Mouse (Mus musculus): Measurements from ENCODE around the gene Luzp2. TPM values are rescaled to one million over a fixed set of nuclear protein-coding genes. Genes with fewer than 3 reads are reported as not detected.

Gene Luzp2
- polyA plus RNA-seq, 1 experiment from 2014 or later: 3.0 TPM

DNA sequence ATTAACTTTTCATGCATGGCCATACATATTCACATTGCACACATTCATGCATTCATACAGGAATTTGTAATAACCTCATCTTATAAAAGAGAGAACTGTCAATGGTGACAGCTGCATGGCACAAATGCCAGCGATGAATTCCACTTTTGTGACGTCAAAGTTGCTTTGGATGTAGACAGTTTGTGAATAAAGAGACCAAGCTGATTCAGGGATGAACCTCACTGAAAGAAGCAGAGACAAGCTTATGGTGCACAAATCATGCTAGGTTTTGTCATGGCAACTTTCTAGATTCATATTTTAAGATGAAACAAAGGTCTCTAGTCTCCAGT lies 11.4 kb downstream of the Luzp2 start:
- Histone ChIP-seq H3K27ac (ENCODE audit: low read length) (no peak overlapping the region), H3K27me3 (ENCODE audit: control insufficient read depth, insufficient read depth, low read length) (no peaks in the 10 kb centered on the region), H3K36me3 (ENCODE audit: control insufficient read depth, insufficient read depth, low read length) (no peaks in the 10 kb centered on the region), H3K4me3 (ENCODE audit: low read depth, low read length) (no peak overlapping the region), H3K4me2 (replicated peaks; ENCODE audit: low read depth, low read length) (no peak overlapping the region), H3K9ac (replicated peaks; ENCODE audit: low read depth, low read length) (no peak overlapping the region), H3K9me3 (ENCODE audit: control insufficient read depth, low read depth, low read length) (no peaks in the 10 kb centered on the region), H3K4me1 (ENCODE audit: control insufficient read depth, insufficient read depth, low read length) (no peaks in the 10 kb centered on the region)
- ATAC-seq (ENCODE audit: insufficient number of reproducible peaks, insufficient read depth, low FRiP score, low read depth): no peak
- WGBS: 84% methylated on average over 2 of the region's 2 CpGs

GRCm38 (mm10) chr7:54852860-54853259 lies 17.6 kb downstream of the Luzp2 start:
- no peaks in the 10 kb centered on the region for H3K27me3 ChIP-seq (ENCODE audit: control insufficient read depth, insufficient read depth, low read length)
- WGBS: 29% methylated on average over 1 of the region's 1 CpGs

DNA sequence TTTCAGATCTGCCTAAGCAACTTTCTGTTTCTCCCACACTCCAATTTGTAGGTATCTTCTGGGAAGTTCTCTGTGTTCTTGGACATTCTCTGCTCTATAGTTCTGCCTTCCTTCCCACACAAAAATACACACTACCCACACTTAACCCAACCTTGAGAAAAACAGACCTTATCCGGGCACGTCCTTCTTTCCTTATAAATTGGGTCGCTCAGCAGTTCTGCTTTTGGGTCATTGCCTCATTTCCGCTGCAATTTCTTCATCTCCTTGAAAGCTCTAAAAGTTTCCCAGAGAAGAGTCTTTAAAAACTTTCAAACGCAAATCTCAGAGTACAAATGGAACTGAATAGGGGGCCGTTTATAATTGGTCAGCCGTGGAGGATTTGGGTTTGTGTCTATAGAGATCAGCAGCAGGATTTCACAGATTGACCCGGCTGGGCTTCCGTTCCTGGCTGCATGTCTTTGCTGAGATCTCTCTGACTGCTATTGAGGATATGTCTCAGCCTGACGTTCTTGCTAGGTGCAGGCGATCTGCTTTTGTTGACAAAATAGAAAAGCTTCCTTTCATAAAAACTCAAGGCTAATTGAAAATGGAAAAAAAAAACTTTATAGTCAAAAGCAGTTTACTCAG lies 26.0 kb downstream of the Luzp2 start:
- H3K9ac ChIP-seq (replicated peaks; ENCODE audit: low read depth, low read length): no peak overlapping the region
- H3K4me2 ChIP-seq (replicated peaks; ENCODE audit: low read depth, low read length): no peak overlapping the region
- H3K9me3 ChIP-seq (ENCODE audit: control insufficient read depth, low read depth, low read length): no peaks in the 10 kb centered on the region
- H3K4me1 ChIP-seq (ENCODE audit: control insufficient read depth, insufficient read depth, low read length): no peaks in the 10 kb centered on the region
- H3K36me3 ChIP-seq (ENCODE audit: control insufficient read depth, insufficient read depth, low read length): no peaks in the 10 kb centered on the region
- no peak overlapping the region for H3K4me3 ChIP-seq (ENCODE audit: low read depth, low read length)
- no peak overlapping the region for H3K27ac ChIP-seq (ENCODE audit: low read length)
- 79% methylated on average over 11 of the region's 11 CpGs for WGBS
- no peaks in the 10 kb centered on the region for H3K27me3 ChIP-seq (ENCODE audit: control insufficient read depth, insufficient read depth, low read length)
- no peak for ATAC-seq (ENCODE audit: insufficient number of reproducible peaks, insufficient read depth, low FRiP score, low read depth)

More at GRCm38 (mm10) chr7:54852860-54853259, 17.6 kb downstream of the Luzp2 start:
- H3K9ac ChIP-seq (replicated peaks; ENCODE audit: low read depth, low read length): no peak overlapping the region
- H3K27ac ChIP-seq (ENCODE audit: low read length): no peak overlapping the region
- no peak overlapping the region for H3K4me2 ChIP-seq (replicated peaks; ENCODE audit: low read depth, low read length)
- no peaks in the 10 kb centered on the region for H3K9me3 ChIP-seq (ENCODE audit: control insufficient read depth, low read depth, low read length)
- no peak overlapping the region for H3K4me3 ChIP-seq (ENCODE audit: low read depth, low read length)
- H3K36me3 ChIP-seq (ENCODE audit: control insufficient read depth, insufficient read depth, low read length): no peaks in the 10 kb centered on the region
- no peaks in the 10 kb centered on the region for H3K4me1 ChIP-seq (ENCODE audit: control insufficient read depth, insufficient read depth, low read length)
- no peak for ATAC-seq (ENCODE audit: insufficient number of reproducible peaks, insufficient read depth, low FRiP score, low read depth)

DNA sequence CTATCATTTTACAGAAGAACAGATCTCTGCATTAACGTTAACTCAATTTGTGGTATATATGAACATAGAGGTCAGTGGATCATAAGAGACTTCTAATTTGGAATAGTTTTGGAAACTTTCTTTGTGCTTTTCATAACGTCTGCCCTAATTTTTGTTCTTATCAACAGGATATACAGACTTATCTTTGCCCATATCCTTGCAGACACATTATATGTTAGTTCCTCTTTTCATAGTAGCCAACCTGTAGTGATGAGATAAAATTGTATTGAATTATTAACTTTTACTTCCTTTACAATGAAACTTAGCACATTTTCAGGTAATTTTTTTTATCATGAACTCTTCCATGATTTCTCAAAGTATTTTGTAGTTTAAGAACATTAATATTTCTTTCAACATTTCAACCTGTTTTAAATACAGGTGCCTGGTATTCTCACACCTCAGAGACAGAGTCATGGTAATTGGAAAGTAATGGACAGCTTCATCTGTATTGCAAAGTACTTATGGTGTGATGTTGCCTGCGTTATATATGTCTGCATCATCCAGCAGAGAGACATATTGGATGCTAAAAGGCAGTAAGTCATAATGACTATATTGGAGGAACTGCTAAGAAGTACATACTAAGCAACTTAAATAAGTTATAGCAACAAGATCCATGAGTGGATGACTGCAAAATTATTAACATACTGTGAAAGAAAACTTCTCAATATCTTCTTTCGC lies 43.8 kb downstream of the Luzp2 start:
- WGBS: 79% methylated on average over 4 of the region's 4 CpGs
- Histone ChIP-seq H3K4me1 (ENCODE audit: control insufficient read depth, insufficient read depth, low read length) (no peaks in the 10 kb centered on the region), H3K27ac (ENCODE audit: low read length) (no peak overlapping the region), H3K9me3 (ENCODE audit: control insufficient read depth, low read depth, low read length) (no peaks in the 10 kb centered on the region), H3K4me2 (replicated peaks; ENCODE audit: low read depth, low read length) (no peak overlapping the region), H3K36me3 (ENCODE audit: control insufficient read depth, insufficient read depth, low read length) (no peaks in the 10 kb centered on the region), H3K4me3 (ENCODE audit: low read depth, low read length) (no peak overlapping the region), H3K9ac (replicated peaks; ENCODE audit: low read depth, low read length) (no peak overlapping the region), H3K27me3 (ENCODE audit: control insufficient read depth, insufficient read depth, low read length) (no peaks in the 10 kb centered on the region)
- ATAC-seq (ENCODE audit: insufficient number of reproducible peaks, insufficient read depth, low FRiP score, low read depth): no peak

DNA sequence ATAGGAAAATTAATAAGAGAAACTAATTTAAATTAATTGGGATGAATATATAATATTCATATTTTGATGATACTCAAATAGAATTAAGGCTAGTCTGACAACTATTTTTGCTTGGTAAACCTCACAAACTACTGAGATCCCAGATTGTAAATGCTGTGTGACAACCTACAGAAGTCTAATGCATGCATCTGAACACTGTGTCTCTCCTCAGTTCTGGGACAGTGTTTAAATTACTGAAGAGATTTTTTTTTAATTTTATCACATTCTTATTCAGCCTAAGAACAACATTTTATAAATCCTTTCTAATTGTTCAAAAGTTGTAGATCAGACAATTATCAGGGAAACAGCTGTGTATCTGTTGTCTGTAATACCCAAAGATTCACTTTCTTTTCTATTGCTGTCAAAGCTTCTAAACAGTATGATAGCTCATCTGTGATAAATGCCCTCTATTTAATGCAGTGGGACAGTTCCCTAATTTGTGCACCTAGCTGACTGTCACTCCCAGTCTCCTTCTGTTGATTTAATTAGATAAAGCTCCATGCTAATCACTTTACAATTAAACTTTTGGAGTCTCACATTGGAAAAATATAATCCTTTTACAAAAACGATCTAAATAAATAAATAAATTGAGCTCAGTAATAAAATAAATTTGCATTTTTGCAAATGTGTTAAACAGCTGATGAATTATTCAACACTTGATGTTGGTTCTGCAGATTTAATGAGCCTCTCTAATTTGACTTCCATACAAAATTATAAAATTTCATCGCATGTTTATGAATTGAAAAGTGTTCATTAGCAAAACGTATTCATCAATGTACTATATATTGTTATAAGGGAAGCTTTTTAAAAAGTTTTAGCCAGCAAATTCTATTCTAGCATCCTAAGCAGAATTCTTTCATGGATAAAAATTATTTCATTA lies 58.7 kb downstream of the Luzp2 start:
- Histone ChIP-seq H3K4me2 (replicated peaks; ENCODE audit: low read depth, low read length) (no peak overlapping the region), H3K4me1 (ENCODE audit: control insufficient read depth, insufficient read depth, low read length) (no peaks in the 10 kb centered on the region), H3K27ac (ENCODE audit: low read length) (no peak overlapping the region), H3K9me3 (ENCODE audit: control insufficient read depth, low read depth, low read length) (no peaks in the 10 kb centered on the region), H3K4me3 (ENCODE audit: low read depth, low read length) (no peak overlapping the region), H3K27me3 (ENCODE audit: control insufficient read depth, insufficient read depth, low read length) (no peaks in the 10 kb centered on the region), H3K9ac (replicated peaks; ENCODE audit: low read depth, low read length) (no peak overlapping the region), H3K36me3 (ENCODE audit: control insufficient read depth, insufficient read depth, low read length) (no peaks in the 10 kb centered on the region)
- WGBS: 90% methylated on average over 3 of the region's 3 CpGs
- ATAC-seq (ENCODE audit: insufficient number of reproducible peaks, insufficient read depth, low FRiP score, low read depth): no peak

GRCm38 (mm10) chr7:54898589-54898988 lies 63.3 kb downstream of the Luzp2 start:
- H3K4me2 ChIP-seq (replicated peaks; ENCODE audit: low read depth, low read length): no peak overlapping the region
- no peaks in the 10 kb centered on the region for H3K9me3 ChIP-seq (ENCODE audit: control insufficient read depth, low read depth, low read length)
- H3K4me1 ChIP-seq (ENCODE audit: control insufficient read depth, insufficient read depth, low read length): no peaks in the 10 kb centered on the region
- no peaks in the 10 kb centered on the region for H3K36me3 ChIP-seq (ENCODE audit: control insufficient read depth, insufficient read depth, low read length)
- H3K27ac ChIP-seq (ENCODE audit: low read length): no peak overlapping the region
- no peak overlapping the region for H3K4me3 ChIP-seq (ENCODE audit: low read depth, low read length)
- 67% methylated on average over 3 of the region's 3 CpGs for WGBS
- no peaks in the 10 kb centered on the region for H3K27me3 ChIP-seq (ENCODE audit: control insufficient read depth, insufficient read depth, low read length)
- no peak for ATAC-seq (ENCODE audit: insufficient number of reproducible peaks, insufficient read depth, low FRiP score, low read depth)
- no peak overlapping the region for H3K9ac ChIP-seq (replicated peaks; ENCODE audit: low read depth, low read length)

DNA sequence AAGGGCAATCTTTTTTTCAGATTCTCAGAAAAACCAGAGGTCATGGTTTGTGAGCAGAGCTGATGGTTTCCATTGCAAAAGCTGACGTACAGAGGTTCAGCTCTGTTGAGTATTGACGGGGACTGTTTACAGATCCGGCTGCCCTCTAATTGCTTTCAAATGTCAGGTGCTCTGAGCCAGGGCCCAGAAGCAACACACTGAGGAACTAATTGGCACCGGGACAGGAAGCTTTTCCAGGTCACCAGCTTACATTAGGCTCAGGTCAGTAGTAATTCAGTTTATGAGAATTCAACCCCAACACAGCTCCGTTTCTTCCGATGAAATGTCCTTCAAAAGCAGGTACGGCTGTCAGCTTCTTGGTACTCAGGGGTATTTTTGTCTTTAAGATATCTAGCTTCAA lies 74.7 kb downstream of the Luzp2 start:
- Histone ChIP-seq H3K36me3 (ENCODE audit: control insufficient read depth, insufficient read depth, low read length) (no peaks in the 10 kb centered on the region), H3K4me1 (ENCODE audit: control insufficient read depth, insufficient read depth, low read length) (no peaks in the 10 kb centered on the region), H3K27me3 (ENCODE audit: control insufficient read depth, insufficient read depth, low read length) (no peaks in the 10 kb centered on the region), H3K4me2 (replicated peaks; ENCODE audit: low read depth, low read length) (no peak overlapping the region), H3K9ac (replicated peaks; ENCODE audit: low read depth, low read length) (no peak overlapping the region), H3K9me3 (ENCODE audit: control insufficient read depth, low read depth, low read length) (no peaks in the 10 kb centered on the region), H3K4me3 (ENCODE audit: low read depth, low read length) (no peak overlapping the region), H3K27ac (ENCODE audit: low read length) (no peak overlapping the region)
- ATAC-seq (ENCODE audit: insufficient number of reproducible peaks, insufficient read depth, low FRiP score, low read depth): no peak
- WGBS: 63% methylated on average over 7 of the region's 7 CpGs

DNA sequence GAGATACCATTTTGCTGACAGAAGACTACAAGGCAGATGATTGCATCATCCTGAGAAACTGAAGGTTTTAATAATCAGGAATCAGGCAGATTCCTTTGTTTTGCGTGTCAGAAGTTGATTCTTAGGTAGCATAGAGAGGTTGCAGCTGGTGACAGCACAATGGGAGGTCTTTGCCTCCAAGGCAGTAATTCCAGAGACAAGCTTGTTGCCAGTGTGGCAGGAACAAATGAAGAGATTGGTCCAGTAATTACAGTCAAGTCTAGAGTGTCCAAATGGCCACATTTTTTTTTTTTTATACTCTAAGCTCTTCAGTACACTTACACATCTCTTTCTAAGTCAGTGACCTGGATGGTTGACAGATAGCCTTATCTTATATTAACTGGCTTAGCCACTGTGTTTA lies 78.7 kb downstream of the Luzp2 start:
- no peak overlapping the region for H3K27ac ChIP-seq (ENCODE audit: low read length)
- no peak overlapping the region for H3K4me3 ChIP-seq (ENCODE audit: low read depth, low read length)
- no peaks in the 10 kb centered on the region for H3K4me1 ChIP-seq (ENCODE audit: control insufficient read depth, insufficient read depth, low read length)
- H3K9ac ChIP-seq (replicated peaks; ENCODE audit: low read depth, low read length): no peak overlapping the region
- H3K27me3 ChIP-seq (ENCODE audit: control insufficient read depth, insufficient read depth, low read length): no peaks in the 10 kb centered on the region
- ATAC-seq (ENCODE audit: insufficient number of reproducible peaks, insufficient read depth, low FRiP score, low read depth): no peak
- 63% methylated on average over 1 of the region's 1 CpGs for WGBS
- H3K9me3 ChIP-seq (ENCODE audit: control insufficient read depth, low read depth, low read length): no peaks in the 10 kb centered on the region
- H3K36me3 ChIP-seq (ENCODE audit: control insufficient read depth, insufficient read depth, low read length): no peaks in the 10 kb centered on the region
- H3K4me2 ChIP-seq (replicated peaks; ENCODE audit: low read depth, low read length): no peak overlapping the region
